Mouse (Mus musculus) A20 (cell line): ENCODE measurements at regions not wholly inside any gene's neighbourhood (a gene's known extent, or its start where the extent isn't known, plus 50 kb on each side); places are given as distances from the start of the nearest gene placed in this dataset.

ENCODE experiments used
- DNase-seq: peaks from one replicate; pipeline ENCODE4 v3.0.0-alpha.2; 2011; ENCODE audit warnings: low read depth, low spot score

DNA sequence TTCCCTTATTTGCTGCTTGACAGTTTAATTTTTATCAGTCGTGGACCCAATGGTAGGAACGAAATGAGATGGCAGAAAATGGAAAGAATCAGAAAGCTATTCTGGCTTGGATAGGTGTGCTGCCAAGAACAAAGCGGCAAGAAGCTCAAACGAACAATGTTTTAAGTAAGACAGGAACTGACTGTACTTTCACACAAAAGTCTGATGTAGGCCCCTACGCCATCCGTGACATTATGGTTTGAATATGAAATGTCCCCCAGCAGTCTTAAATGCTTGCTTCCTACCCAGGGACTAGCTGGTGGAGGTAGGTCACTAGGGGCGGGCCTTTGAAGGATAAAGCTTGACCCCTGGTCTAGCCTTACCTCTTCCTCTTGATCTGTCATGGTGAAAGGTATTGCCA is 90.5 kb upstream of the Barx2 start:
- no peak for DNase-seq

DNA sequence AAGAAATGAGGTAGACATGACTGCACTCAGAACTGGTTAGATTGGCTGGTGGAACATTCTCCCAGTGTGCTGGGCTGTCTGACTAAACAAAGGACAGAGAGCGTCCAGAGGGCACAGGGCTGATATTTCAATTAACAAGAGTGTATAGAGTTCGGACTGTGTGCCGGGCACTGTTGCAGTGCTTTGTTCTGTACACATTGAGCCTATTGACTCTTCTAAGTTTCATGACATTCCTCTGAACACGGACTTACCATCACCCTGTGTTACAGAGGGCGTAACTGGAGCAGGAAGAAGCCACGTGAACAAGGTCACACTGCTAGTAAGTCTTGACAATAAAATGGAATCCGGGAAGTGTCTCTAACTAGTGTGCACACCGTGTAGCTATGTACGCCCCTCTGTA is 92.1 kb upstream of the Barx2 start:
- no peak for DNase-seq

DNA sequence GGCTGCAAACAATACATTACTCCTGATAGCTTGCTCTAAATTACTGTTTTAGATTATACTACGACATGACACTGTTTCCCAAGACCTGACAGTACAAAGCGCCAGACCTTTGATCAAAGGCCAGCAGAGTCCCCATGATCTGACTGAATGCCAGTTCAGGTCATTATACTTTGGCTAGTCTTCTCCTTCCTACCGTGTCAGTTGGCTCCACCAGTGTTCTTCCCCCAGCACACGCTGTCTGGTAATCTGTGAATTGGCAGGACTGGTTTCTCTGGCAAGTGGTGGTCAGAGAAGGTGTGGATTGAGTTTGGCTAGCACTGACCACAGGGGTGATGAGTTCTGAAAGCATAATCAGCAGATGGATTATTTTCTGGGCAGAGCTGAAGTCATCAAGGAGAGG is 93.1 kb upstream of the Barx2 start:
- DNase-seq = no peak

DNA sequence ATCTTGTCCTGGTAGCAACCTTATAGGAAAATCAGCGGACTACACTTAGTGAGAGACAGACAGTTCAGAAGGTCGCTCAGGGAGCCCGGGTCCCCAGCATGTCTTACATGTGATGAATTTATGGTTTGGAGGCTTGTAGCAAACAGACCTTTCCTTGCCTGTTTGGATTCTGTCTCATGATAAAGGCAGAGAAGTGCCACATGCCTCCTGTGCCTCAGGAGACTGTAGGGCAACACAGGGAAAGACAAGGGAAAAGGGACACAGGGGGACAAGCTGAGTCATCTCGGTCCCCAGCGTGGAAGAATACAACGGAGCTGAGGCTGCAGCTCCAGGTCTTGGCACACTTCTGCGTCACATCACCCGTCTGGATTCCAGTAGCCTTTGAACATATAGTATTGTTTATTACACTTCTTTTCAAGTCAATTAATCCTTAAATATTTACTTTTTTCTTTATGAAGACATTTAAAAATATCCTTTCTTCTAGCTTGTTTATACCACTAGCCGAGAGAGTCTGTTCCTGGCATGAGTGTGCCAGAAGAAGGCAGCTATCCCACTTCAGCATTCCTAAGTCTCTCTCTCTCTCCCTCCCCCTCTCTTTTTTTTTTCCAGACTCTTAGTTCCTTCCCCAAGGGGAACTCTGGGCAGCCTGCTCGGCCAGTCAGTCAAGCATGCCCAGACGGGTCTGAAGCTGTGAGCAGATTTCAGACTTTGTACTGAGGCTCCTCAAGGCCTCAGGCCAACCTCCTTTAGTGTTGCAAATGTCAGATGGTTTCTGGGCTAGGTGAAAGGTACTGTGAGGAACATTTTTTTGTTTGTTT is 97.9 kb upstream of the Barx2 start:
- no peak for DNase-seq

DNA sequence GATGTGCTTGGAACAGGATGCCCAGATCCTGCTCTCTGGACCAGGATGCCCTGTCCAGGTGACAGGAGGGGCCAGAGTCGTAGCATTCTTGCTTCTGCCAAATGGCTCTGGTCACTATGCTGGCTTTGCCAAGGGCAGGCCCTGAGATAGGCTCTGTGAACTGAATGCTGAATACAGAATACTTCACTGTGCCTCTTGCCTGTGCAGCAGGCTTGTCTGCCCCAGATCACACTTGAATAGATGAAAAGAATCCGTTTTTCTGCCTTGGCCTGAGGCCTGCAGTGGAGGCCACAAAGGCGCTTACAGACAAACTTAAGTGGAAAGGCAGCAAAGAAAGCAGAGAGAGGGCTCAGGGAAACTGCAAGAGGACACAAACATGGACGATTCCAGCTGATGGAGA is 99.7 kb upstream of the Arhgap32 start:
- no peak for DNase-seq

DNA sequence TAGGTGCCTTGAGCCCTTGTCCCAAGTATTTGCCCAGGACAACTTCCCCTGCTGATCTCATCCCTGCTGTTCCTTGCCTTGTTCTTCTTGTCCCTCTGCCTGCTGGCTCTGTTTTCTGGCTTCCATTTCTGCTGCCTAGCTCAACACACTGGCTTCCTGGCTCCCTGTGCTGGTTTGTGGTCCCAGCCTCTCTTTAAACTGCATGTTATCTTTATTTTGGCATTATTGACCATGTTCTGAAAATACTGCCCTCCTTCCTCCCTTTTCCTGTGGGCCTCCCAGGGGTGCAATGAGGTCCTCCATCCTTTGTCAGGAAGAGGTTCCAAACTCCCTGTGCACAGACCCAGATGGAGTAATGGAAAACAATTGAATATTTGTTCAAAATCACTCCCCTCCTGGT is 97.9 kb upstream of the Arhgap32 start:
- no peak for DNase-seq

DNA sequence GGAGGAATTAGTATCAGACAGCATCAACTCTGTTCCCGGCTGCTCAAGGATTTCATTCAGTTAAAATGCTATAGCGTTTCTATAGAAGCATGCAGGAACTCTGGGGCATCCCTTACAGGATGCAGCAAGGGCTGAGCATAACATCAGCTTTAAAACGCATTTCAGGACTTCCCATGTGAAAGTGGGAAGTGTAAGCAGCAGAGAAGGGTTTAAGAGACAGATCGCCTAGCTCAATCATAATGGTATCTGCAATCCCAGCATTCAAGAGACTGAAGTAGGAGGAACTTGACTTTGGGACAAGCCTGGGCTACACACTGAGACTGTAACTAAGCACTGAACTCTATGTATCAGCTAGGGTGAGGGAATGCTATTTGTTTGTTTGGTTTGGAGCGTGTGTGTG is 96.2 kb upstream of the Arhgap32 start:
- DNase-seq = no peak

DNA sequence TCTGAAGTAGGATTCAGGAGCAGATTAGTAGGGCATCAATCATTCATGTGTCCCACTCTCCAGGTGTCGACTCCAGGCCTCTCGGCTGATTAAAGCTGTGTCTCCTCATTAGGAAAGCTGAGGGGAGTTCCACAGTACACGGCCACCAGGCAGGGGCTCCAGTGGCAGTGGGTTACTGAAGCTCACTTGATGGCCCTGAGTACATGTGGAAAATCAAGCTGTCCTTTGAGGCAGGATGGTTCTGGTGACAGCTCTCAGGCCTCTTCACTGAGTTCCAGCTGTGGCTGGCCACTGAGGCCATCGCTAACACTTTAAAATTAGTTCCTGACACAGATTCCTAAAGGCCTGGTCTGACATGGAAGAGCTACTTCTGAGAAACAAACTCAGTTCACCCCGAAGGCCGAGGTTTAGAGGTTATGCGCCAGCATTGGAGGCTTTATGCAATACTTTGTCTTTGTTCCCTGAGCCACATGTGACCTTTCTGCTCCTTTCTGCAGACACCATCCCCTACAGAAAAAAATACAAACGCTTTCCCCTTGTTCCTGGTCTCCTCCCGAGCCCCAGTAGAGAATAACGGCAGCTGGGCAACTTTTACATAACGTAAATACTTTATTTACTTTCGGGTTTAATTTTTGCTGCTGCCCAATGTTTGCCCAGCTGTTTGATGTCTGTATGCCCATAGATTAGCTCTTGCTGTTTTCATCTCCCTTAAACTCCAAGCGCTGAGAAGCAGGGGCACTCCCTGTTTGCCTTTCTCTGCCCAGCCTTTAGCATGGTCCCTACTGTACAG is 94.8 kb upstream of the Arhgap32 start:
- no peak for DNase-seq

DNA sequence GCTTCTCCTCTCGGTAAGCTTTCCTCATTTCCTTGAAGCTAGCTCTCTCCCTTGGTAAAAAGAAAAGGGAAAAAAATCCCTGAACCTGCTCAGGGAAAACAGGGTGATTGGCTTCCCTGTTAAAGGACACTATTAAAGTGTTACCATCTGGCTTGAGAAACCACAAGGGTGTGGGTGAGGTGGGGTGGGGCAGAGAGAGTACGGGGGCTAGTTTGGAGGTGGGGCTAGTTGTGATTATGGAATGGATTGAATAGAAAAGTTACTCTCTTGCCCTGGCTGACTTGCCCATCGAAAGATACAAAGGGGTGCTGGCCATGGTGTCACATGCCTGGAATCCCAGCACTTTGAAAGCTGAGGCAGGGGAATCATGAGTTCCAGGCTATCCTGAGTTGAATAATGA is 94.2 kb upstream of the Arhgap32 start:
- no peak for DNase-seq

DNA sequence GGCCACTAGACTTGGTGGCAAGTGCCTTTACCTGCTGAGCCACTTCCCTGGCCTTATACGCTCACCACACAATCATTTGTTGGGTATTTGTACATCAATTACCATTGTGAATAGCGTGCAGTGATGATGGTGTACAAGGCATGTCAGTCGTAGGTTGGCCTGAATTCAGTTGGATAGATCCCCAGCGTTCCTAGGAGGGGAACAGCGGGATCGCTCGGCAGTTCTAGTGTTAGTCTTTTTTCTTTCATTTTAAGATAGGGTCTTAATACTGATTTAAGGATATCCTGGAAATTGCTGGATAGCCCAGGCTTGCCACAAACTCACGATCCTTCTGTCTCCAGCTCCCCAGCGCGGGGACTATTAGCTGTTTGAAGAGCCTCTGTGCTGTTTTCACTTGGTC is 92.9 kb upstream of the Arhgap32 start:
- DNase-seq = no peak

DNA sequence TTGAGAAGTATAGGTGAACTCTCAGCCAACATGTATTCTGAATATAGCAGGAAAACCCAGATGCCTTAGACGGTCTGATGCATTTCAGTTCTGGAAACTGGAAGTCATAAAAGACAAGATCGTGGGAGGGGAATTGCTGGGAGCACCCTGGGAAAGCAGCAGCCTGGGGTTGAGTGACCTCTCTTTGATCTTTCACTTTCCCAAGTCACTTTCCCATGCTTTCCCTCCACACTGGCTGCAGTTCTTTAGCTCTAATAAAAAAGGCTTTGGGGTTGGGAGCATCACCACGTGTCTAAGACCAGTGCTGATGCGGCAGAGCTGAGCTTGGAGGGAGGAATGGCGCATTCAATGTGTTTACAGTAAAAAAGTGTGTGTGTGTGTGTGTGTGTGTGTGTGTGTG is 91.2 kb upstream of the Arhgap32 start:
- DNase-seq = no peak

DNA sequence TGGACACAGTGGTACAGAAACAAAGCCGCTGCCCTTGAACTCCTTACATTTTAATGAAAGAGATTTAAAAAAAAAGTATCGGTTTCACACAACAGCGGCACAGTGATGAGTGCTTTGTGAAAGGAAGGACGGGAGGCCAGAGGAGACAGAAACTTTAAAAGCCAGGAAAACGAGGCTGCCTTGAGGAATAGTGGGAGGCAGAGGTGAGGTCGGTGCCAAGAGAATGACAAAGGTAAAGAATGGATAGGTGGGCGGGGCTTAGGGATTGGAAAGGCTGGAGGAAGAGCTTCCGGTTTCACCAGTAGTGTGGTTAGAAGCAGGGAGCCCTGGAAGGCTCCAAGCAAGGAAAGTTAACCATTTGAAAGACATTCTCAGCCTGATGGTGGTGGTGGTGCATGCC is 88.0 kb upstream of the Arhgap32 start:
- no peak for DNase-seq

DNA sequence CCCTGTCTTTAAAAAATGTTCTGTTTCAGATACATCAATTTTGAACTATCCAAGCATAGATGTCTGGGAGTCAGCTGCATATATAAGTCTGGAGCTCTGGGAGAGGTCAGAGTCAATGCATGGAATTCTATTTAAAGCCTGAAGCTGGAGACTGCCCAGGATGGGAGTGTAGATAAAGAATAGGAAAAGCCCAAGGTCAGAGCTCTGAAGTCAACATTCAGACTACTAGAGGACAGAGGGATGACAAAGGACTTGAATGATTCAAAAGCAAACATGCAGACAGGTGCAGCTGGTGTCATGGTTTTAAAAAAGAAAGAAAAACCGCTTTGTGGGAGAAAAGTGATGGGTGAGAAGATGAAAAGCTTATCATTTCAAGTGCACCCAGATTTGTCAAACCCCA is 86.9 kb upstream of the Arhgap32 start:
- DNase-seq = no peak

DNA sequence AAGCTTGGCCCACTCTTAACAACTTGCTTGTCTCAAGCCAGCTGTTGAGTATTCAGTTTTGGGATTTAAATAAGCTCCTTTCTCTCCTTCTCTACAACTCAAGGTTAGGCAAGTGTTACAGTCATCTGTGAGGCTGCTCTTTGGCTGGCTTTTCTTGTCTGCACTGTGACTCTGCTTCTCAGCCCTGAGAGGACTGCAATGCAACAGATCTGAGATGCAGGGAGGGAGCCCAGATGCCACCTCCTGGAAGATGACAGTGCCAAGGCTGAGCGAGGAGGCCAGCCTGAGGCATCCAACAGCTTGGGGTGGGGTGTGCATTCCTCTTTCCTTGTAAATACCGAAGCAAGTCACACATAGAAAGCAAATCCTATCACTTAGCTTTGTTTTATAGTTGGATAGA is 86.2 kb upstream of the Arhgap32 start:
- no peak for DNase-seq

DNA sequence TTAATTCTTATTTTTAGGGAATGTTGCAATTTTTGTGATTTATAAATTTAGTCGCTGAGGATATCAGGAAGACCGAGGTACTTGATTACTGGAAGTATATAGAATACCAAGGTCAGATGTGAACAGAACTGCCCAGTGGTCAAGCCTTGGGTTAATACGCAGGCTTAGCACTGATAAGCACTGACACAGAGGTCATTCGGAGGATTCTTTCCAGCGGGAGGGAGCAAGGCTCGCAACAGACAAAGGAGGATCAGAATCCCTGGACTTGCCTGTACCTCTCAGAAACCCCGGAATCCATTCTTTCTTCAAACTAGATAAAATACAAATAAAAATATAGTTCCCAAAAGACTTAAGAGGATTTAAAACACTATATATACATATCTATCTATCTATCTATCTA is 85.7 kb upstream of the Arhgap32 start:
- no peak for DNase-seq

DNA sequence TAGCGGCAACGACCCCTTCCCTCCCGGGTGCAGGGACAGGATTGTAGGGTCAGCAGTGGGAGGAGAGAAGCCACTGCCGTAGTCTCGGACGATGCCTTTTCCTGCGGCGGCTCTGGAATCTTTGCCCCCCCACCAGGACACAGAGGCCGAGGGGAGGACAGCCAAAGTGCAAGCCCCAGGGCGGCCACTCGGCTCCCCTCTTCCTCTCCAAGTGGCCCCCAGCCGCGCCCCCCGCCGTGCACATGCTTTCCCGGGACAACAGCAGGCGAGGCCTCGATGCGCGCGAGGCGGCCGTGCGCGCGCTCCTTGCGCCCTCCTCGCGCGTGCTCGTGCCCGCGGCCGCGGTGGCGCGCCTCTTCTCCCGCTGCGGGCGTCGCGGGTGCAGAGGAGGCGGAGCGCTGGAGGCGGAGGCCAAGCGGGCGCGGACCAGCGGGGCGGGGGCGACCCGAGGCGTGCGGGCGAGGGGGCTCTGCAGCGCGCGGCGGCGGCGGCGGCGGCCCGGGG is 83.9 kb upstream of the Arhgap32 start:
- no peak for DNase-seq

DNA sequence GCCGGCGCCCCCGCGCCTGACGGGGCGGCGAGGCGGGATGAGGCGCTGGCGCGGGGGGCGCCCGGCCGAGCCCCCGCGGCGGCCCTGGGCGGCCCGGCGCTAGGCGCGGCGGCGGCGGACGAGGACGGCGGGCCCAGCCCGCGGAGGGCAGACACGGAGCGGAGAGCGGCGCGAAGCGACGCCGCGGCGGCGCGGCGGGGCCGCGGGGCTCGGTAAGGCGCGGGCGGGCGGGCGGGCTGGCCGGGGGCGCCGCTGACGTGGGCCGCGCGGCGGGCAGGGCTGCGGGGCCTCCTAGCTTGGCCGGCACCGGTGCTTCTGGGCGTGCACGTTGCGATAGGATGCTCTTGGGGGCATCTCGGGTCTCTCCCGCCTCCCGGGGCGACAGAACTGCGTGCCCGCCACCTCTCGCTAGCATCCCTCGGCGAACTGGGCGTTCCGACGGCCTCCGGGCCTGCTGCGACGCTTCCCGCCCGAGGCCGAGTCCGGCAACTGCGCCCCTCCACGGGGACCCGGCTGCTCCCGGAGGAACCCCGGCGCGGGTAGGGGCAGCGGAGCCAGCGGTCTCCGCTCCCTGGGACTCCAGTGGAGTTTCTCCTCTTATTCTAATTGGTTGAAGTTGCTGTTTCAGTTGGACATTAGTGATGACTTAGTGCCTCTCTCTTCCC is 83.3 kb upstream of the Arhgap32 start:
- no peak for DNase-seq

DNA sequence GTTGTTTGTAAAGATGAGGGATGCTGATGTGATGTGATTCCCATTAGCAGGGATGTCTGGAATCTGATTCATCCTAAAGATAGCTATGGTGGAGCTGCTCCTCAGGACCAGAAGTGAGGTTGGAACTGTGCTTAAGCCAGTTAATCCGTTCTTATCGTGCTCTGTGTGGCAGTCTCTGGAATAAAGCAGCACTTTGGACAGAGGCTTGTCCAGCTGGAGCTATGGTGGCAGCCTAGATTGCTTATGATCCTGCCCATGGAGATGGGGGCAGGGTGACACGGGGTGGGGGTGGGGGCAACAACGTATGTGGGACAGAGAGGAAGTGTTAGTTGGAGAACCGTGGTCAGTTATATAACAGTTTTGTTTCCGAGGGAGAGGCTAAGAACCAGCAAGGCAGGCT is 82.0 kb upstream of the Arhgap32 start:
- no peak for DNase-seq

DNA sequence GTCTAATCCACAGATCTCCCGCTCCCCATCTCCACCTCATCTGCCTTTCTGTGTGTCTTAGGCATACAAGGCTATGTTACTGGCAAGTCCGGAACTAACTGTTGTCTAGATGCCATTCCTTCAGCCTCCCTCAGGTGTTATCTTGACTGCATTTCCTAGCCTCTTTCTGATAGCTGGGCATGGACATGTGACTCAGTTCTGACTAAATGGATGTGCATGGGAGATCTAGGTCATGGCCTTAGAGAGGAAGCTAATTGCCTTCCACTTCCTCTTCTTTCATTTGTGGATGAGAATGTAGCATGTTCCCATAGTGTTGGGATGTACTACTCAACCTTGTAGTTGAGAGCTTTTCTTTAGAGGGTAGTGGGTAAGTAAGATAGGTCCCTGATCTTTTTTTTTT is 75.9 kb upstream of the Arhgap32 start:
- DNase-seq = no peak

DNA sequence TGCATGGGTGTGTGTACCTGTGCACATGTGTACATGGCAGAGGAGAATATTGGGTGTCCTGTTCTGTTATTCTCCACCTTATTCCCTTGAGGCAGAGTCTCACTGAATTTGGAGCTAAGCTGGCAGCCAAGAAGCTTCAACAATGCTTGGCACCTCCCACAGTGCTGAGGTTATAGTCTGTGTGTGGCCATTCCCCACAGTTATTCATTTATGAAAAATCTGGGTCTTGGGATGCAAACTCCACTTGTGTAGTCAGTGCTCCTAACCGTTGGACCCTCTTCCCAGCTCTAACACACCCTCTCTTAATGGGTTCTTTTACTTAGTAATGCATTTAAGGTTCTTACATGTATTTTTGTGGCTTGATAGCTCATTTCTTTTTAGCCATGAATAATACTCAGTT is 72.6 kb upstream of the Arhgap32 start:
- no peak for DNase-seq

DNA sequence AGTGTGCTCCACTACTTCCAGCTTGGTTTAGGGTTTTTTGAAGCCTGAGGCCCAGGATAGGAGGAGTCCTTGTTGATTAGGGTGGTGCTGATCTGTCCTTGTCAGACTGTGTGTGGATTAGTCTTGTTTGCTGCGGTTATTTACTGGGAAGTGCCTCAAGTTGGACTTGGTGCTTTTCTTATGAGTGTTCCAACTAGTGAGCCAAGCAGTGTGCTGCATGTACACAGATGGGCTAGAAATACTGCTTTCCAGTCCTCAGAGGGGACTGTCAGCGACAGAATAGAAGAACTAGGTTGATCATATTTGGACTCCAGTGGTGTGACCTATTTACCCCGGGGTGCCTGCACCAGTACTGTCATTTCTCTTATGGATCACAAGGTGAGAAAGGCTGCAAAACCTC is 69.1 kb upstream of the Arhgap32 start:
- no peak for DNase-seq

DNA sequence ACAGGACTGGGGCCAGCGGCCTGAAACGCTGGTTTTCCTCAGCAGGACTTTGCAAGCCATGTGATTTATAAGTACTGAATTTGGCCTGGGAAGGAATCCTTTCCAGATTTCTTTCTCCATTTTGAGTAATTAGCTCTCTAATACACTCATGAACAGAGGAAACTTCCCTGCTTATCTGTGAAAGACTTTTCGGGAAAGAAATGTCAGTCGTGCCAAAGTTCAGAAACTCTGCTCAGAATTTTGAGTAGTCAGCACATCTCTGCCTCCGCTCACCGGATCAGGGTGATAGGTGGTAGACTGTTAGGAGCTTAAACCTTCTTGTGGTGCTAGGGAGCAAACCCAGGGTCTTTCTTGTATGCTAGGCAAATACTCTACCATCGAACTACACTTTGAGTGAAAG is 67.0 kb upstream of the Arhgap32 start:
- no peak for DNase-seq

DNA sequence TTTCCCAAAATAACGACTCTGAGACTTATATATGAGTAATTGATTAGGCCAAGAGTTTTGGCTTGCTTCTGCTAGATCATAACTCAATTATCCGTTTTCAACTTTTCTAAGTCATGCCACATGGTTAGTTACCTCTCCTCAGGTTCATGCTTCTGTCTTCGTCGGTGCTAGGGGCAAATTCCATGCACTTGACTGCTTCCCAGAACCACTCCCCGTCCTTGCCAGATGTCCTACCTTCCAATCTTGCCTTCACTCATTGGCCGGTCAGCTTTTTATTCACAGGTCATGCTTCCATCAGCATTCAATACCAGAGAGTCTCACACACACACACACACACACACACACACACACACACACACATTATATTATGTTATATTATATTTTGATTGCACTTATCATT is 66.4 kb upstream of the Arhgap32 start:
- DNase-seq = no peak
